Mouse (Mus musculus) limb, embryonic 13.5 days (tissue): Measurements from ENCODE around the gene Ric8b. TPM values are rescaled to one million over a fixed set of nuclear protein-coding genes. Genes with fewer than 3 reads are reported as not detected.
A peak's percentile ranks its signal among the peaks of the same experiment; 100 is the strongest.

Experiments
- ATAC-seq: fragments of 200-750 bp; cut with Nextera tagmentation; 2 replicates; pipeline ENCODE4 v1.8.0; 2017; ENCODE audit warnings: low read depth, moderate number of reproducible peaks, moderate TSS enrichment; ENCODE audit not compliant: low FRiP score
- H3K27ac ChIP-seq: fragments of 300-500 bp; sonication (generic); 2 replicates; pipeline ENCODE4 v1.5.1; 2015; ENCODE audit warnings: inconsistent platforms, mild to moderate bottlenecking, moderate library complexity
- H3K27me3 ChIP-seq: fragments of 300-500 bp; sonication (generic); 2 replicates; pipeline ENCODE4 v1.6.1; 2015; ENCODE audit warnings: mild to moderate bottlenecking, inconsistent platforms
- H3K36me3 ChIP-seq: fragments of 300-500 bp; sonication (generic); 2 replicates; pipeline ENCODE4 v1.6.1; 2015; ENCODE audit warnings: inconsistent platforms, mild to moderate bottlenecking, moderate library complexity
- H3K4me1 ChIP-seq: fragments of 300-500 bp; sonication (generic); 2 replicates; pipeline ENCODE4 v1.6.1; 2015; ENCODE audit warnings: inconsistent platforms
- H3K4me2 ChIP-seq: fragments of 300-500 bp; sonication (generic); replicated peaks from 2 replicates; pipeline ENCODE4 v1.6.1; 2015; ENCODE audit warnings: inconsistent platforms, mild to moderate bottlenecking, moderate library complexity
- H3K4me3 ChIP-seq: fragments of 300-500 bp; sonication (generic); 2 replicates; pipeline ENCODE4 v1.5.1; 2015; ENCODE audit warnings: moderate library complexity, mild to moderate bottlenecking, inconsistent platforms
- H3K9ac ChIP-seq: fragments of 300-500 bp; sonication (generic); 2 replicates; pipeline ENCODE4 v1.6.1; 2015; ENCODE audit warnings: mild to moderate bottlenecking, inconsistent platforms
- H3K9me3 ChIP-seq: fragments of 300-500 bp; sonication (generic); 2 replicates; pipeline ENCODE4 v1.6.1; 2016; ENCODE audit warnings: inconsistent platforms
- WGBS: fragments of 180-500 bp; shearing (Covaris S2); methylation state at CpG from one replicate; pipeline ENCODE4 v1.1.7; 2015; 5-methylcytosine and 5-hydroxymethylcytosine counted together
- polyA plus RNA-seq: library from polyadenylated mRNA; unstranded; fragments of >200 nt; fragmentation: Nextera tagmentation; extraction: Ambion mirVana; gene quantifications from 2 replicates; pipeline ENCODE4 v1.2.1, GENCODE M21; 2015

Gene Ric8b
- polyA plus RNA-seq, 1 experiment from 2014 or later: 30.1 TPM

- Histone ChIP-seq H3K4me1 (peaks cover 16% of the 10 kb centered on the region), H3K9ac (no peak overlapping the region), H3K4me2 (0 out of 2 replicates have a peak overlapping the region, but pooled peaks have one; percentile 7), H3K9me3 (no peaks in the 10 kb centered on the region), H3K27me3 (no peaks in the 10 kb centered on the region), H3K27ac (no peak overlapping the region), H3K36me3 (peaks cover 21% of the 10 kb centered on the region), H3K4me3 (no peak overlapping the region)
- peak; percentile 70; the same call in 1 of the 2 replicates for ATAC-seq
- 20% methylated on average over 11 of the region's 11 CpGs for WGBS
Observed at GRCm38 (mm10) chr10:85022647-85023312, 105.4 kb downstream of the Ric8b start.

DNA sequence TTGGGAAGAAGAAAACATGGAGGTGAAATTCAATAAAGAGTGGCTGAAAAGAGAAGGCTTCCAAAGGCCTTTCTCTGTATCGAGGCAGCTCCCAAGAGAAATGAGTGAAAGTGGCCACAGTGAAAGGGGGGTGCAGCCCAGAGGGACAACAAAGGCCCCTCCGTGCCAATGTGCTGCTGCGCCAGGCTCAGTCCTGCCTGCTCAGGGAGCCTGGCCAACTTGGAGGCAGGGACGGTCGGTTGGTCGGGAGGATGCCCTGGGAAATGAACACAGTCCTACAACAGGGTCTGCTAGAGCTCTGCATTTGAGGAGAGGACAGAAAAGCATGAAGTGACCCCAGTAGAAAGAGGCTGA lies 105.9 kb downstream of the Ric8b start:
- no peak for ATAC-seq
- H3K9ac ChIP-seq: no peak overlapping the region
- H3K27me3 ChIP-seq: no peaks in the 10 kb centered on the region
- 32% methylated on average over 6 of the region's 6 CpGs for WGBS
- peaks cover 16% of the 10 kb centered on the region for H3K4me1 ChIP-seq
- no peaks in the 10 kb centered on the region for H3K9me3 ChIP-seq
- no peak overlapping the region for H3K4me2 ChIP-seq
- H3K36me3 ChIP-seq: peaks cover 17% of the 10 kb centered on the region
- H3K4me3 ChIP-seq: no peak overlapping the region
- no peak overlapping the region for H3K27ac ChIP-seq

DNA sequence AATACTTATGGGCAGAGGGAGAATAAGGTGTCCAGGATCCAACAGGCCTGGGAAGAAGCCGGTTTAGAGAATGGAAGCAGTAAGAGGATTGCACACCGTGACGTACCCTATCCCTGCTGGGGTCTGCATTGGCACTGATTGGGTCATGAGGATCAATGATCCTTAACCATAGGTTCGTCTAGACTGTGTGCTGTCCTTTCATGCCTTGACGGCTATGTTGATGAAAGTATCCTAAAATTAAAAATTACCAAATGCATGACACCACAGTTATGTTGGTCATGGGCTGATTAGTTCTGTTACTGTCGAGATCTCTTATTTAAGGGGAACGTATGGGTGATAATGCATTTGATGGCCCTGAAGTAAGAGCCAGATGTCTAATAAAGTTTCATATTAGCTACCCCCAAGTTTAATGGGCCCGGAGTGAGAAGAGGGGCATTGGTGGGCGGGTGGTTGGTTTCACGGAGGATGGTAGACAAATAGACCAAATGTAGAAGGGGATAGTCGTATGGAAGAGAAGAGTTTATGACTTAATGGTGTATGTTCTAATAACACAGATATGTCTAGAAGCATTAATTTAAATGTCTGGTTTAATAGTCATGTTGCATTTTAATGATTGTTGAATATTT lies 108.5 kb downstream of the Ric8b start:
- H3K36me3 ChIP-seq: 0 out of 2 replicates have a peak, but pooled peaks cover 1% of the 10 kb centered on the region
- 77% methylated on average over 11 of the region's 11 CpGs for WGBS
- peak; percentile 91 for ATAC-seq

DNA sequence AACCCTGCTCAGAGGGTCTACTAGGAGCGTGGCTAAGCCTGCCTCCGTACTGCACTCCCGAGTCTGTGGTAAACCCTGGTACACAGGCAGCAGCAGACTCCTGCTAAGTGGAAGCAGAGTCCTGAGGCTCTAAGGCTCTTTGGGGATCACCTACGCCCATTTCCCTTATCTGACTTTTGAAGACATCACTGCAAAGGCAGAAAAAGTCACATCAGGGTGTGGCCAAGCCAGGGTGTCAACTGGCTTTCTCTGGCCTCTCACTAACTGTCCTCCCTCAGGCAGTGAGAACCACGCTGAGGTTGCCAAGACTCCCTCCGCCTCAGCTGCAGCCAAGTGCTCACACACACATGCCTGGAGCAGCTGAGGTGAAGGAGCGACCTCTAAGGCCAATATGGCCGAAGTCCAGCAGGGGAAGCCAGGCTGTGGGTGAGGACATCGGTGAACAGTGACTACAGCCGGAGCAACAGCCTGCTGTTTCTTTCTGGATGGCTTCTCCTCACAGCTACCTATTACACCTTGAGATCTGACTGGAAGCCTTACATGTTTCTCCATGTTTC lies 110.3 kb downstream of the Ric8b start:
- H3K4me1 ChIP-seq: peaks cover 10% of the 10 kb centered on the region
- ATAC-seq: no peak
- 72% methylated on average over 10 of the region's 10 CpGs for WGBS
- H3K4me2 ChIP-seq: no peak overlapping the region
- no peak overlapping the region for H3K4me3 ChIP-seq
- H3K36me3 ChIP-seq: no peaks in the 10 kb centered on the region
- no peaks in the 10 kb centered on the region for H3K27me3 ChIP-seq
- no peak overlapping the region for H3K27ac ChIP-seq
- H3K9me3 ChIP-seq: peaks cover 5% of the 10 kb centered on the region; the same call in 1 of the 2 replicates
- no peak overlapping the region for H3K9ac ChIP-seq

More for the DNA sequence above, 108.5 kb downstream of the Ric8b start:
- Histone ChIP-seq H3K9me3 (peaks cover 3% of the 10 kb centered on the region; the same call in 1 of the 2 replicates), H3K4me1 (peaks cover 16% of the 10 kb centered on the region), H3K4me3 (no peak overlapping the region), H3K27me3 (no peaks in the 10 kb centered on the region), H3K4me2 (no peak overlapping the region), H3K9ac (no peak overlapping the region), H3K27ac (no peak overlapping the region)

DNA sequence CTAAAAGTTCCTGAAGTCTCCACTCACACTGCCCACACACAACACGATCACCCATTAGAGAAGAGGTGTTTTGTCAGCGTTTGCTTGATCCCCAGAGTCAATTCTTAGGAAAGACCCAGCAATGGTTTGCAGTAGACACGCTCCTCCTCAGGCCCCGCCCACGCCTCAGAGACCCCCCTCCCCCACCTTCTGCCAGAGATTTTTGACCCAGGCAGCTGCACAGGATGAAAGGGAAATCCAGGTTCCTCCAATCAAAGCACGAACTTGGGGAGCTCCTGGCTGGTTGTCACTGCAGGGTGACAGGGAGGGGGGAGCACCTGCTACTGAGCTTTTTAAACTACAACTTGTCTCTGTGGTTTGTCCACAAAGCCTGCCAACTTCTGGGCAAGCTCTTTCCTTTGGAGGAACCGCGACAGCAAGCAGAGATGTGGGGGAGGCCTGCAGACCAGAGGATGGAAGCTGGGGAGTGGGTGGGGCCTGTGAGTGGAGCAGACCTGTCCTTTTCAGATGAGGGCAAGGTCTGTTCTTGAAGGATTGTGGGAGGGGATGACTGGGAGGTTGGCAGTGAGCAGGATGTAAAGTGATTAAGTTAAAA lies 117.8 kb downstream of the Ric8b start:
- H3K9me3 ChIP-seq: peaks cover 10% of the 10 kb centered on the region; the same call in 1 of the 2 replicates
- WGBS: 24% methylated on average over 8 of the region's 8 CpGs
- no peak overlapping the region for H3K4me2 ChIP-seq
- H3K9ac ChIP-seq: no peak overlapping the region
- peaks cover 5% of the 10 kb centered on the region; the same call in 1 of the 2 replicates for H3K4me1 ChIP-seq
- H3K36me3 ChIP-seq: no peaks in the 10 kb centered on the region
- no peak overlapping the region for H3K27ac ChIP-seq
- H3K27me3 ChIP-seq: no peaks in the 10 kb centered on the region
- H3K4me3 ChIP-seq: no peak overlapping the region
- no peak for ATAC-seq

DNA sequence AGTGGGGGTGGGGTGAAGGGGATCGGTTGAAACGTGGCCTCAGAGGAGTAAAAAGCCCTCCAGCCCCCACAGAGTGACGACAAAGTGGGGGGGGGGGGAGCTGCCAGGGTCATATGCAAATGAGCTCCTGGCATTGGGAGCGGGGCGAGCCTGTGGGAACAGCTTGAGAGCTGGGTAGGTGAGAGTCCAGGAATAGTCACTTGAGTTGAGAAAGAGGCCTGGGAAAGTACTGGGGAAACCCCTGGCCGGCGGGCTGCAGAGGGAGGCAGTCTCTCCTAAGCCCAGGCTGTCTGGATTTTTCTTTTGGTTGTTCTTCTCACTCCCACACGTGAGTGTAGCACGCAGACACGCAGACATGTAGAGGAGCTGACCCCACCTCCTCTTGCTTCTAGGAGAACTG lies 120.7 kb downstream of the Ric8b start:
- Histone ChIP-seq H3K27me3 (no peaks in the 10 kb centered on the region), H3K4me3 (no peak overlapping the region), H3K9me3 (0 out of 2 replicates have a peak, but pooled peaks cover 4% of the 10 kb centered on the region), H3K36me3 (no peaks in the 10 kb centered on the region), H3K4me1 (peaks cover 5% of the 10 kb centered on the region; the same call in 1 of the 2 replicates), H3K27ac (no peak overlapping the region), H3K9ac (no peak overlapping the region), H3K4me2 (no peak overlapping the region)
- 57% methylated on average over 10 of the region's 10 CpGs for WGBS
- no peak for ATAC-seq

- Histone ChIP-seq H3K36me3 (no peaks in the 10 kb centered on the region), H3K27ac (no peak overlapping the region), H3K4me2 (no peak overlapping the region), H3K4me3 (no peak overlapping the region), H3K4me1 (peaks cover 5% of the 10 kb centered on the region; the same call in 1 of the 2 replicates), H3K27me3 (no peaks in the 10 kb centered on the region), H3K9me3 (0 out of 2 replicates have a peak, but pooled peaks cover 4% of the 10 kb centered on the region), H3K9ac (no peak overlapping the region)
- ATAC-seq: no peak
- 87% methylated on average over 5 of the region's 5 CpGs for WGBS
Observed at GRCm38 (mm10) chr10:85038852-85039251, 121.4 kb downstream of the Ric8b start.

DNA sequence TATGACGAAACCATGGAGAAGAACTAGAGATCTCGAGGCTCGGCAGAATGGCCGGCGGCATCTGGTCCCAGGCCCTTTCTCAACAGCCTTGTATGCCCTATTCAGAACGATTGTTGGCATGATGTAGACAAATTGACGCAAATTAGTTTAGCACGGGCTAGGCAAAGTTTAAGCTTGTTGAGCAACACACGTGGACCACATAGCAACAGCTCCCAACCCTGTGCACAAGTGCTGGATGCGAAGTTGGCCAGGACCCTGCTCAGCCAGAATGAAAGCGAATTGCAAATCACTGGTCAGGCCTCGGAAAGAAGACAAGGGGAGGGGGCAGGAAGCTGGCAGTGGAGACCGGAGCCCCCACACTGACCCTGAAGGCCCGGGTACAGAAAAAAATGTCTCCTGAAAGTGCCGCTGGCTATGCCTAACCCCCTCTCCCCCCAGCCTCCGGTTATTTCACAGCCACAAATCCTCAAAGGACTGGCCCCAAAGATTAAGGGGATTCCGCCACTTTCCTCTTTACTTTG lies 126.8 kb downstream of the Ric8b start:
- Histone ChIP-seq H3K4me1 (peaks cover 9% of the 10 kb centered on the region), H3K27me3 (no peaks in the 10 kb centered on the region), H3K9me3 (no peaks in the 10 kb centered on the region), H3K4me3 (peak overlapping the region; percentile 25), H3K27ac (no peak overlapping the region), H3K36me3 (no peaks in the 10 kb centered on the region), H3K4me2 (peak overlapping the region; percentile 58), H3K9ac (peak overlapping the region; percentile 50; the same call in 1 of the 2 replicates)
- no peak for ATAC-seq
- 24% methylated on average over 17 of the region's 17 CpGs for WGBS

DNA sequence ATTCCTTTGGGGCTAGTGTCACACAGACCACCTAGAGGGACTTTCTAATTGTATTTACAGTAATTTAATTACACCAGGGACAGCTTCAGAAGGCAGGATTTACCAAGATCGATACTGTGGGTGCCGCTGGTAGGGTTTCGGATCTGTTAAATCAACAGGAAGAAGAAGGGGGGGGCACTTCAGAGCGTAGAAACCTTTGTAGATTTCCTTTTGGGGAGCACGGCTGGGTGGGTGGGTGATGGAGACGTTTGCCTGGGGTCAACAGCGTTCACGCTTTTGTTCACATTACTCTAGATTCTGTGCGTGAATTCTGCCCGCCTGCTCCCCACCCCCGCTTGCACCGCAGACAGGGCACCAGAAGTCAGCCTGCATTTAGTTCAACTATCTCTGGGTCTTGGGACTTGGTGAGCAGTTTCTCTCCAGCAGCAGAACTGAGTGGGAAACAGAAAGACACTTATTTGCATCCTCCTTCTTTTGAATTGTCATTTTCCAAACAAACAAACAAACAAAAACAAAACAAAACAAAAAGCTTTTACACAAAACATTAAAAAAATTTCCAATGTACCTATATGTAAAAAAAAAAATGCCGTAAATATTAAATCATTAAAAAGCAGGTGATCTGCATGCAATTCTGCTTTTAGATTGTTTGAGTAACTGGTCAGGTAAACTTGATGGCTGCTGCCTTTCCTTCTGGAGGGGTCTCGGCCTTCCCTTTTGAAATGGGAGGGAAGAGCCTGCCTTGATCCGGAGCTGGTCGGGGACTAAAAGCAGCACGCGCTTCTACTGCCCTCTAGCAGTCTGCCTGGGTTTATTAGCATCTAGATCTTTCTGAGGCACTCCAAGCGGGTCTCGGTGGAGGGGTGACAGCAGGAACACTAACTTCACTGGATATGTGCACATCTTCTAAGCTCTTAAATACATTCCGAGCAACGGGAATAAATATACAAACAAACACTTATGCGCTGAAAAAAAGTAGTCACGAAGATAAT lies 127.6 kb downstream of the Ric8b start:
- Histone ChIP-seq H3K27ac (no peak overlapping the region), H3K4me3 (peak overlapping the region; percentile 25), H3K4me1 (peaks cover 9% of the 10 kb centered on the region), H3K27me3 (no peaks in the 10 kb centered on the region), H3K9ac (peak overlapping the region; percentile 50; the same call in 1 of the 2 replicates), H3K4me2 (peak overlapping the region; percentile 58), H3K36me3 (no peaks in the 10 kb centered on the region), H3K9me3 (no peaks in the 10 kb centered on the region)
- WGBS: 14% methylated on average over 24 of the region's 24 CpGs
- peak; percentile 51 for ATAC-seq

- Histone ChIP-seq H3K27me3 (no peaks in the 10 kb centered on the region), H3K27ac (no peak overlapping the region), H3K4me1 (peaks cover 9% of the 10 kb centered on the region), H3K36me3 (no peaks in the 10 kb centered on the region), H3K9me3 (no peaks in the 10 kb centered on the region), H3K4me3 (no peak overlapping the region), H3K4me2 (no peak overlapping the region), H3K9ac (no peak overlapping the region)
- WGBS: 25% methylated on average over 5 of the region's 5 CpGs
- ATAC-seq: no peak
Observed at GRCm38 (mm10) chr10:85046585-85046984, 129.2 kb downstream of the Ric8b start.

- no peak for ATAC-seq
- Histone ChIP-seq H3K9me3 (no peaks in the 10 kb centered on the region), H3K4me2 (no peak overlapping the region), H3K9ac (no peak overlapping the region), H3K27ac (no peak overlapping the region), H3K36me3 (no peaks in the 10 kb centered on the region), H3K4me3 (no peak overlapping the region), H3K27me3 (no peaks in the 10 kb centered on the region), H3K4me1 (peaks cover 9% of the 10 kb centered on the region)
- 92% methylated on average over 8 of the region's 8 CpGs for WGBS
Observed at GRCm38 (mm10) chr10:85048008-85048407, 130.6 kb downstream of the Ric8b start.
